Mouse (Mus musculus) hindbrain, embryonic 15.5 days (tissue): ENCODE data around the gene Vamp8. TPM values are rescaled to one million over a fixed set of nuclear protein-coding genes. Genes with fewer than 3 reads are reported as not detected.

Experiments used
- ATAC-seq: fragments of 200-750 bp; cut with Nextera tagmentation; 2 replicates; pipeline ENCODE4 v1.8.0; 2017; ENCODE audit warnings: low read depth, moderate number of reproducible peaks, moderate TSS enrichment; ENCODE audit not compliant: low FRiP score
- H3K27ac ChIP-seq: fragments of 300-500 bp; sonication (generic); replicated peaks from 2 replicates; pipeline ENCODE4 v1.5.1; 2015; ENCODE audit warnings: mild to moderate bottlenecking, inconsistent platforms
- H3K27me3 ChIP-seq: fragments of 300-500 bp; sonication (generic); 2 replicates; pipeline ENCODE4 v1.6.1; 2015; ENCODE audit warnings: control low read depth, inconsistent platforms
- H3K36me3 ChIP-seq: fragments of 300-500 bp; sonication (generic); 2 replicates; pipeline ENCODE4 v1.6.1; 2015; ENCODE audit warnings: control low read depth, inconsistent platforms
- H3K4me1 ChIP-seq: fragments of 300-500 bp; sonication (generic); replicated peaks from 2 replicates; pipeline ENCODE4 v1.6.1; 2015; ENCODE audit warnings: control low read depth, inconsistent platforms
- H3K4me2 ChIP-seq: fragments of 300-500 bp; sonication (generic); 2 replicates; pipeline ENCODE4 v1.6.1; 2015; ENCODE audit warnings: moderate library complexity, mild to moderate bottlenecking, inconsistent platforms
- H3K4me3 ChIP-seq: fragments of 300-500 bp; sonication (generic); 2 replicates; pipeline ENCODE4 v1.5.1; 2015; ENCODE audit warnings: mild to moderate bottlenecking, inconsistent platforms
- H3K9ac ChIP-seq: fragments of 300-500 bp; sonication (generic); 2 replicates; pipeline ENCODE4 v1.6.1; 2015; ENCODE audit warnings: inconsistent platforms
- H3K9me3 ChIP-seq: fragments of 300-500 bp; sonication (generic); 2 replicates; pipeline ENCODE4 v1.6.1; 2016; ENCODE audit warnings: control low read depth, inconsistent platforms
- WGBS: fragments of 180-500 bp; shearing (Covaris S2); methylation state at CpG from one replicate; pipeline ENCODE4 v1.1.7; 2015; 5-methylcytosine and 5-hydroxymethylcytosine counted together
- polyA plus RNA-seq: library from polyadenylated mRNA; unstranded; fragments of >200 nt; fragmentation: Nextera tagmentation; extraction: Ambion mirVana; gene quantifications from 2 replicates; pipeline ENCODE4 v1.2.1, GENCODE M21; 2015

The Vamp8 gene
- polyA plus RNA-seq = 24.4 and 29.4 TPM in 2 replicates

GRCm38 (mm10) chr6:72389941-72390771 lies at the start of gene Vamp8:
Gene Vamp8 (minus strand): TSS chr6:72390703.
- Histone ChIP-seq H3K4me2 (peak within 1 kb of the TSS; percentile 56), H3K36me3 (no peaks in the 10 kb centered on the region), H3K27ac (peak within 1 kb of the TSS; percentile 58), H3K4me1 (peaks cover 10% of the 10 kb centered on the region; the same call in 1 of the 2 replicates), H3K9me3 (no peaks in the 10 kb centered on the region), H3K4me3 (peak within 1 kb of the TSS; percentile 34), H3K9ac (peak within 1 kb of the TSS; percentile 14; the same call in 1 of the 2 replicates), H3K27me3 (peaks cover 18% of the 10 kb centered on the region)
- WGBS = 2% methylated on average over 33 of the region's 33 CpGs
- ATAC-seq = peak; percentile 66; the same call in 1 of the 2 replicates

DNA sequence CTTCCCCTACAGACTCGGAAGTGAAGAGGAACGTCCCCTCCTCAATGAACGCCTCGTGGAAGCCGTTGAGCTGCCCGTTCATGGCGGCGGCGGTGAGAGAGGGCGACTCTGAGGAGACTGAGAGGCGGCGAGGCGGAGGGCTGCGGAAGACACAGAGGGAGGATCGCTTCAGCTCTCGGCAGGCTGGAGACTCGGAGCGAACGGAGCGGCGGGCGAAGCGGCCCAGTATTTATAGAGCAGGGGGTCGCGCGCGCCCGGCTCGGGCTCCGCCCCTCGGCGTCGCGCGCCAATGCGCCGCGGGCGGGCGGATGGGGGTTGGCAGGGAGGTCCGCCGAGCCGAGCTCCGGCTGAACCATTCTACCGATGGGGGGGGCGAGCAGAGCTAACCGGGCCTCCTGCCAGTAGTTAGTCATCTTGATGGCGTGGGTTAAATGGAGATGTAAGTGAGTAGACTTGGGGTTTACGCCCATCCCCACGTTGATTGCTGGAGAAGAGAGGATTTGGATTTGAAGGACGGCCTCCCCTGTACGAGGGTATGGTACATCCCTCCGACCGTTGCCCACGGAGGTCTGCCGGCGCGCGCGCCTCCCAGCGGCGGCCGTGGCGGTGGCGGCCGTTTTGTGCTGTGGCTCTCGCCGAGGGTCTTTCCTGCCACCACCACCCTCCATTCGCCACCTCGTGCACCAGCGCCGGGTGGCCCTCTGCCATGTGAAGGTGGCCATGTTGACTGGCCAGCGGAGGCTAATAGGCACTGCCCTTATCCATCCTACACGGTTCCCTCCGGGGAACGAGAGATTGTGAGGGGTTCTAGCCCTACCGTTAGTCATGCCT lies 49.1 kb upstream of the Vamp8 start, which contains the start of gene Mat2a:
Gene Mat2a (minus strand): TSS at position 204 of the 831 bp plus-strand sequence.
- H3K27ac ChIP-seq = peak within 1 kb of the TSS; percentile 98
- peaks cover 30% of the 10 kb centered on the region for H3K36me3 ChIP-seq
- peak; percentile 95 for ATAC-seq
- H3K4me1 ChIP-seq = peaks cover 47% of the 10 kb centered on the region
- peak within 1 kb of the TSS; percentile 86 for H3K4me3 ChIP-seq
- H3K9me3 ChIP-seq = no peaks in the 10 kb centered on the region
- H3K9ac ChIP-seq = peak within 1 kb of the TSS; percentile 99
- no peaks in the 10 kb centered on the region for H3K27me3 ChIP-seq
- H3K4me2 ChIP-seq = peak within 1 kb of the TSS; percentile 78
- under 1% methylated on average over 76 of the region's 77 CpGs for WGBS

- Histone ChIP-seq H3K4me3 (peak overlapping the region; percentile 86), H3K36me3 (peaks cover 35% of the 10 kb centered on the region), H3K27me3 (no peaks in the 10 kb centered on the region), H3K27ac (peak overlapping the region; percentile 98), H3K4me1 (peaks cover 47% of the 10 kb centered on the region), H3K4me2 (peak overlapping the region; percentile 78), H3K9ac (peak overlapping the region; percentile 99), H3K9me3 (no peaks in the 10 kb centered on the region)
- WGBS = under 1% methylated on average over 50 of the region's 57 CpGs
- ATAC-seq = peak; percentile 36
These were observed 48.4 kb upstream of the Vamp8 start for GRCm38 (mm10) chr6:72438862-72439354.

DNA sequence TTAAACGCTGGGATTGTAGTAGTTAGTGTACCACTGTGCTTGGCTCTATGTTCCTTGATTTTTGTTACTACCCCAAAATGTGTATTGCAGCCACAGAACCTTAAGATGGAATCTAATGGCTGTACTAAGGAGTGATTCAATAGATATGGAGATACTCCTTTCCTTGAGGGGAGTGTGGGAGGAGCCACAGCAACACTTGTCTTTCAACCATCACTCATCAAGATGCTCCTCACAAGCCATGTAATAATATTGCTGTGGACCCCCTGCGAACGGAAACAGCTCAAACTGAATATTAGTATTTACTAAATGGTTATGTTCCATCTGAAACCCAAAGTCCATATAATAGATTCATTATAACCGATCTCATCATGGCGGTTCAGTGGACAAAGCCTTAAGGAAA lies 47.7 kb upstream of the Vamp8 start:
- Histone ChIP-seq H3K36me3 (peaks cover 41% of the 10 kb centered on the region), H3K9ac (peak overlapping the region; percentile 99), H3K9me3 (no peaks in the 10 kb centered on the region), H3K4me2 (peak overlapping the region; percentile 78), H3K4me1 (peaks cover 47% of the 10 kb centered on the region), H3K27ac (peak overlapping the region; percentile 98), H3K27me3 (no peaks in the 10 kb centered on the region), H3K4me3 (peak overlapping the region; percentile 86)
- 5% methylated on average over 5 of the region's 5 CpGs for WGBS
- no peak for ATAC-seq

- H3K36me3 ChIP-seq = peaks cover 77% of the 10 kb centered on the region
- H3K4me2 ChIP-seq = no peak overlapping the region
- no peak overlapping the region for H3K27ac ChIP-seq
- no peaks in the 10 kb centered on the region for H3K27me3 ChIP-seq
- H3K4me1 ChIP-seq = peaks cover 22% of the 10 kb centered on the region
- no peak overlapping the region for H3K9ac ChIP-seq
- WGBS = 88% methylated on average over 2 of the region's 2 CpGs
- H3K4me3 ChIP-seq = no peak overlapping the region
- H3K9me3 ChIP-seq = no peaks in the 10 kb centered on the region
- ATAC-seq = no peak
These were observed 41.6 kb upstream of the Vamp8 start for GRCm38 (mm10) chr6:72432153-72432552.

DNA sequence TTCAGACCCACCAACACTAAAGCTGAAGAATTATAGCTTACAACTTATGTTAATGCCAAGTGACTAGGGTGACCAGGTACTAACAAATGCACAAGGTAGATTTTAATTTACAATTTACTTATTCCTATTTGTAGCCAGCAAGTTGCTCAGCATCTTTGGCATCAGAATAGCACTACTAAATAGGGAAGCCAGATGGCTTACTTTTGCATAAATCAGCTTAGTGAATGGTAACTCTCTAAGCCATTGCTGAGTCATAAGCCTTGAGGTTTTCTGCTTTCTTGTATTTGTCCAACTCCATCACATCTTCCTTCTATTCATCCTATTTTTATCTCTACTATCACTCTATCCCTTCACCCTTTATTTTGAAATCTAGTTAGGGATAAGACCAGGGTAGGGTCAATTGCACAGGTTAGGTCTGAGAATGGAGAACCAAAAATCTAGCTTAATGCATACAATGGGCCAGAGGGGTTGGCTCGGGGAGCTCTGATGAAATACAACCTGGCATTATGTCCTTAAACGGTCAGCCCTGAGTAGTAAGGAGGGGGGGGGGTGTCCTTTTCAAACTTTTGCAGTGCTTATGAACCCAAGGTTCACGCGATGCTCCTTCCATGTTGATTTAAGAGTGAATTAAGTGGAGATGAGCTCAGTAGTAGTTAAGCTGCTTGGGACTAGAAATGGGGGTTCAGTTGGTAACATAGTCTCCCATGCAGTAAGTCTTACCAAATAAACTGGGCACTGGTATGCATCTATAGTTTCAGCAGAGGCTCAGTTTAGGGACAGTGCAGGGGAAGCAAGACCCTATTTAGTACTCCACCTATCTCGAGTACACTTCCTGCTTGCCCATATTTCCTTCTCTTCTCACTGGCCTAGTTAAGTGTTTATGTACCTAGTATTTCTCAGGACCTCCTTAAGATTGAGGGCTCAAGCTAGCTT lies 40.8 kb upstream of the Vamp8 start:
- H3K9ac ChIP-seq = no peak overlapping the region
- 36% methylated on average over 5 of the region's 5 CpGs for WGBS
- ATAC-seq = no peak
- no peak overlapping the region for H3K27ac ChIP-seq
- no peaks in the 10 kb centered on the region for H3K27me3 ChIP-seq
- H3K36me3 ChIP-seq = peaks cover 72% of the 10 kb centered on the region
- H3K9me3 ChIP-seq = no peaks in the 10 kb centered on the region
- H3K4me3 ChIP-seq = no peak overlapping the region
- no peak overlapping the region for H3K4me2 ChIP-seq
- H3K4me1 ChIP-seq = peaks cover 13% of the 10 kb centered on the region

- Histone ChIP-seq H3K36me3 (peaks cover 71% of the 10 kb centered on the region), H3K27ac (no peak overlapping the region), H3K9ac (no peak overlapping the region), H3K4me2 (no peak overlapping the region), H3K4me3 (no peak overlapping the region), H3K9me3 (no peaks in the 10 kb centered on the region), H3K27me3 (no peaks in the 10 kb centered on the region), H3K4me1 (no peaks in the 10 kb centered on the region)
- no peak for ATAC-seq
- WGBS = 90% methylated on average over 21 of the region's 21 CpGs
These were observed 38.7 kb upstream of the Vamp8 start for GRCm38 (mm10) chr6:72429061-72429842.

GRCm38 (mm10) chr6:72428036-72428435 lies 37.5 kb upstream of the Vamp8 start:
- ATAC-seq = peak; percentile 70
- peaks cover 72% of the 10 kb centered on the region for H3K36me3 ChIP-seq
- WGBS = 33% methylated on average over 8 of the region's 8 CpGs
- no peak overlapping the region for H3K9ac ChIP-seq
- no peaks in the 10 kb centered on the region for H3K27me3 ChIP-seq
- H3K4me1 ChIP-seq = no peaks in the 10 kb centered on the region
- no peak overlapping the region for H3K27ac ChIP-seq
- no peak overlapping the region for H3K4me2 ChIP-seq
- H3K9me3 ChIP-seq = no peaks in the 10 kb centered on the region
- H3K4me3 ChIP-seq = no peak overlapping the region

DNA sequence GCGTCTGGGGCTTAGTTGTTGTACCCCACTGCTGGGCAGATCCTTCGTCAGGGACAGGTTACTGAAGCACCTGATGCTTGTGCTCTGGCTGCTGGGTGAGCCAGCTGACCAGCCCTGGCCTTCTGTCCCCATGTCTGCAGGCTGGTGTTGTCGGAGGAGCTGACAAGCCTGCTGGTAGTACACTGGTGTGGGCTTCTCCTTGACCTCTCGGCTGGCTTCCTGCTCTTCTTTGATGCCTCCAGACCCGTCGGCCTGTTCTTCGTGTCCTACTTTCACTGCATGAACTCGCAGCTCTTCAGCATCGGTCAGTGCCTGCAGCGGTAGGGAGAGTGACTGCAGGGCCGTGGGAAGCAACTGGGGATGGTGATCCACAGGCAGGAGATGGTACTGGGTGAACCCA lies 35.1 kb upstream of the Vamp8 start:
- Histone ChIP-seq H3K4me1 (no peaks in the 10 kb centered on the region), H3K27ac (no peak overlapping the region), H3K27me3 (no peaks in the 10 kb centered on the region), H3K4me2 (no peak overlapping the region), H3K36me3 (peaks cover 70% of the 10 kb centered on the region), H3K4me3 (no peak overlapping the region), H3K9me3 (no peaks in the 10 kb centered on the region), H3K9ac (no peak overlapping the region)
- WGBS = 95% methylated on average over 11 of the region's 11 CpGs
- ATAC-seq = no peak

DNA sequence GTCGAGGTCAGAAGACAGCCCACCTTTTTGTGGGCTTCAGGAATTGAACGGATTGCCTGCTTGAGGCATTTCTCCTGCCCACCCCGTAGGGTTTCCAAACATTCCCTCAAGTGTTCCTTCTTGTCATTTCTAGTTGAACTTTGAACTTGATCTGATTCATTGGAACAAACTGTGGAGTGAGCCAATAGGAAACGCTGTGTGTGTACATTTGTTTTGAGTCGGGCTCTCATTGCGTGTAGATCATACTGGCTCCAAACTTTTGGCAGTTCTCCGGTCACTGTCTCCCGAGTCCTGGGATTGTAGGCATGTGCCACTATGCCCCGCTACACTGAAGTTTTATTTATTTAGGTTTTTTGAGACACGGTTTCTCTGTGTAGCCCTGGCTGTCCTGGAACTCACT lies 30.4 kb upstream of the Vamp8 start:
- Histone ChIP-seq H3K9ac (no peak overlapping the region), H3K4me3 (no peak overlapping the region), H3K36me3 (peaks cover 61% of the 10 kb centered on the region), H3K9me3 (no peaks in the 10 kb centered on the region), H3K4me2 (no peak overlapping the region), H3K27me3 (no peaks in the 10 kb centered on the region), H3K27ac (no peak overlapping the region), H3K4me1 (peaks cover 6% of the 10 kb centered on the region)
- ATAC-seq = no peak
- 96% methylated on average over 10 of the region's 10 CpGs for WGBS
